Mouse (Mus musculus): ENCODE results near the gene Taf1b. TPM values are rescaled to one million over a fixed set of nuclear protein-coding genes. Genes with fewer than 3 reads are reported as not detected.
"Not testable (repeated sequence)": the region's sequence is repeated elsewhere in the genome, so short reads cannot be mapped to it uniquely, and the experiment has no call there.

Taf1b gene
- polyA plus RNA-seq (2016; fragmentation: Nextera tagmentation; extraction: Ambion mirVana), result 31.9 and 32.0 TPM in 2 replicates

- ATAC-seq (ENCODE audit: insufficient number of reproducible peaks, insufficient read depth, low FRiP score, low TSS enrichment, low read depth), result peak; percentile 88
- WGBS, result 9% methylated on average over 31 of the region's 31 CpGs
- no peaks in the 10 kb centered on the region for H3K9me3 ChIP-seq
These were observed at the start of gene Taf1b for GRCm38 (mm10) chr12:24498150-24498840. Gene Taf1b, plus strand, starts transcription at chr12:24498359.

DNA sequence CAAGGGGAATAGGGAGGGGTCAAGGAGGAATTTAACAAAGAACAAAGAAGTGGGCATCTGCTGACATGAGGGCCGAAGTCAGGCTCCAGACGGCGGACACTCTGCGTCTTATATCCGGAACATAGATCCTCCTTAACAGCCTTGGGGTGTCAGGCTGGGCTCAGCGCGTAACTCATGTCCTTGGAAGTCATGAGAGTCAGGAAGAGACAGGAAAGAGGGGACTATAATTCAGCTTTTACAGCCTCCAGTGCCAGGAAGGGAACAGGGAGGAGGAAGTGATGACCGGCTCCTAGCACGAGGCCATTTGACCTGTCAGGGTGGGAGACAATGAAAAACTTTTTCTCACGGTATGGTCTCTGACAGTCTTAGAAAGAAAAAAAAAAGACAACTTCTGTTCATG, 37.8 kb upstream of the Taf1b start:
- Histone ChIP-seq H3K4me2 (no peak overlapping the region), H3K27ac (no peak overlapping the region)
- WGBS, result 87% methylated on average over 10 of the region's 10 CpGs

More at GRCm38 (mm10) chr12:24498150-24498840, at the start of gene Taf1b:
- Histone ChIP-seq H3K4me2 (peak within 1 kb of the TSS; percentile 58), H3K27ac (peak within 1 kb of the TSS; percentile 56; the same call in 1 of the 2 replicates), H3K9ac (replicated peaks) (peak within 1 kb of the TSS; percentile 69), H3K4me3 (replicated peaks) (peak within 1 kb of the TSS; percentile 71), H3K4me1 (replicated peaks) (no peaks in the 10 kb centered on the region), H3K27me3 (no peaks in the 10 kb centered on the region), H3K36me3 (no peaks in the 10 kb centered on the region)

GRCm38 (mm10) chr12:24462121-24462520, 36.0 kb upstream of the Taf1b start:
- not testable (repeated sequence) for H3K4me1 ChIP-seq (replicated peaks); ATAC-seq (ENCODE audit: insufficient number of reproducible peaks, insufficient read depth, low FRiP score, low TSS enrichment, low read depth); H3K4me2 ChIP-seq; H3K4me3 ChIP-seq (replicated peaks); H3K27me3 ChIP-seq; H3K36me3 ChIP-seq; H3K9me3 ChIP-seq; H3K27ac ChIP-seq; H3K9ac ChIP-seq (replicated peaks)
- 34% methylated on average over 4 of the region's 4 CpGs for WGBS

More for the DNA sequence above, 37.8 kb upstream of the Taf1b start:
- no peak for ATAC-seq (ENCODE audit: insufficient number of reproducible peaks, insufficient read depth, low FRiP score, low TSS enrichment, low read depth)
- no peaks in the 10 kb centered on the region for H3K4me1 ChIP-seq (replicated peaks)
- no peaks in the 10 kb centered on the region for H3K36me3 ChIP-seq
- H3K4me3 ChIP-seq (replicated peaks), result no peak overlapping the region
- no peak overlapping the region for H3K9ac ChIP-seq (replicated peaks)
- no peaks in the 10 kb centered on the region for H3K9me3 ChIP-seq
- H3K27me3 ChIP-seq, result no peaks in the 10 kb centered on the region

- ATAC-seq (ENCODE audit: insufficient number of reproducible peaks, insufficient read depth, low FRiP score, low TSS enrichment, low read depth); H3K9ac ChIP-seq (replicated peaks); H3K27ac ChIP-seq; H3K9me3 ChIP-seq; H3K4me3 ChIP-seq (replicated peaks); H3K27me3 ChIP-seq; H3K4me1 ChIP-seq (replicated peaks); H3K4me2 ChIP-seq; H3K36me3 ChIP-seq: not testable (repeated sequence)
- 83% methylated on average over 6 of the region's 6 CpGs for WGBS
These were observed 34.7 kb upstream of the Taf1b start for GRCm38 (mm10) chr12:24463490-24463889.

DNA sequence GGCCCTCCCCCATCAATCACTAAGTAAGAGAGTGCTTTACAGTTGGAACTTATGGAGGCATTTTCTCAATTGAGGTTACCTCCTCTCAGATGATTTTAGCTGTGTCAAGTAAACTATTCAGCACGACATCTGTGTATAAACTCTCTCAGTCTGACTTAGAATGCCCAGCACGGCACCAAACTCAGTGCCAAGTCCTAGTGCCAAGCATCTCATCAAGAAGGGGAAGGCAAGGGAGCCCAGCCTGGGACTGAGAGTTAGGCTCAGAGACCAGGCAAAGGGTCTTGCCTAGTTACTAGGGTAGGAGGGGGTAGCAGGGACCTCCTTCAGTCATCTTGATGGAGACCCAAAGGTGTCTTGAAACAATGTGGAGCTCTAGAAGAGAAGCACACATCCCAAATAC, 29.2 kb upstream of the Taf1b start:
- no peaks in the 10 kb centered on the region for H3K27me3 ChIP-seq
- H3K9me3 ChIP-seq, result no peaks in the 10 kb centered on the region
- H3K9ac ChIP-seq (replicated peaks), result no peak overlapping the region
- no peak overlapping the region for H3K4me3 ChIP-seq (replicated peaks)
- WGBS, result 87% methylated on average over 2 of the region's 2 CpGs
- no peak overlapping the region for H3K27ac ChIP-seq
- no peak overlapping the region for H3K4me2 ChIP-seq
- no peaks in the 10 kb centered on the region for H3K36me3 ChIP-seq
- no peaks in the 10 kb centered on the region for H3K4me1 ChIP-seq (replicated peaks)
- no peak for ATAC-seq (ENCODE audit: insufficient number of reproducible peaks, insufficient read depth, low FRiP score, low TSS enrichment, low read depth)

DNA sequence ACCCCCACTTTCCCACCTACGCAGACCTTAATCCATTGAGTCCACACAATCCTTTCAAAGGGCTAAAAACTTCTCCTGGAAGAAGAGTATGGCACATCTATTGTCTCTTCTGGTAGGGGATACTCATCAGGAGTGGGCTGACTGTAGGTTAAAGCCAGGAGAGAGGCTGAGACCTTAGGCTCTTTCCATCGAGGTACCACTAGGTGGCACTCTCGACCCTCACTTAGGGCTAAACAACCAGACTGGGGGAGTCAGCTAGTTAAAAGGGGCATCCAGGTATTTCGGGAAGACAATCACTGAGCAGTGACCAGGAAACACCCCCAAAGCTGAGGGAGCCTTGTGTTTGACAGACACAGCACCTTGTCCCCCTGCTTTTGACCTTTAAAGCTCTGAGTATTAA, 27.2 kb upstream of the Taf1b start:
- H3K4me3 ChIP-seq (replicated peaks), result no peak overlapping the region
- no peak overlapping the region for H3K27ac ChIP-seq

DNA sequence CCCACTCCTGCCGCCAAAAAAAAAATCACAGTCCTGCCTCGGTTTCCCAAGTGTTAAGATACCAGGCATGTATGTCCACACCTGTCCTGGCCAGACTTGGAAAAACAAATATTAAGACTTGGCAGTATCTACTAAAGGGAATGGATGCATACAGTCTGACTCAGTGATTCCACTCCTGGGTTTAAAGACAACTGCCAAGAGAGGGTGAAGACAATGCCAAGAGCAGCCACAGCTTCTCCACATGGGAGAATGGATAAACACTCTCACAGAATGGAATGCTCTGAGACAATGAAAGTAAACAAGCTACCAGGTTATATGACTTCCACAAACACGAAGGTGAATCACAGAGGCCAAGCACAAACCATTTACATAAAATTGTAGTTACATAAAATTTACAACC, 24.9 kb upstream of the Taf1b start:
- Histone ChIP-seq H3K9ac (replicated peaks) (no peak overlapping the region), H3K9me3 (no peaks in the 10 kb centered on the region), H3K27ac (no peak overlapping the region), H3K4me2 (no peak overlapping the region), H3K4me3 (replicated peaks) (no peak overlapping the region), H3K4me1 (replicated peaks) (no peaks in the 10 kb centered on the region), H3K36me3 (no peaks in the 10 kb centered on the region), H3K27me3 (no peaks in the 10 kb centered on the region)
- ATAC-seq (ENCODE audit: insufficient number of reproducible peaks, insufficient read depth, low FRiP score, low TSS enrichment, low read depth), result no peak
- 71% methylated on average over 3 of the region's 3 CpGs for WGBS

More for the DNA sequence above, 27.2 kb upstream of the Taf1b start:
- no peaks in the 10 kb centered on the region for H3K9me3 ChIP-seq
- 15% methylated on average over 4 of the region's 4 CpGs for WGBS
- no peaks in the 10 kb centered on the region for H3K4me1 ChIP-seq (replicated peaks)
- no peak overlapping the region for H3K9ac ChIP-seq (replicated peaks)
- no peak for ATAC-seq (ENCODE audit: insufficient number of reproducible peaks, insufficient read depth, low FRiP score, low TSS enrichment, low read depth)
- no peaks in the 10 kb centered on the region for H3K36me3 ChIP-seq
- H3K27me3 ChIP-seq, result no peaks in the 10 kb centered on the region
- H3K4me2 ChIP-seq, result no peak overlapping the region

DNA sequence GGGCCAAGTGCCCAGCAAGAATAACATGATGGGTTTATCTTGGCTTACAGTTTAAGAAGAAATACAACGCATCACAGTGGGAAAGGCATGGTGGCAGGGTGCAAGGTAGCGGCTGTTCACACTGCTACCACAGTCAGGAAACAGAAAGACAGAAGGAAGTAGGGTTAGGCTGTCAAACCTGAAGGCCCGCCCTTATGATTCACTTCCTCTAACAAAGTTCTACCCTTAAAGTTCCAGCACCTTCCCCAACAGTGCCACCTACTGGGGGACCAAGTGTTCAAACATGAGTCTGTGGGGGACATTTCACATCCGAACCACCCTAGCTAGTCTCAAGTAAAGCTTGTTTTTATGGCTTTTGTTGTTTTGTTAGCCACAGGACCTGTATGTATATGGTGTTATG, 13.2 kb upstream of the Taf1b start:
- H3K9ac ChIP-seq (replicated peaks), result no peak overlapping the region
- no peaks in the 10 kb centered on the region for H3K4me1 ChIP-seq (replicated peaks)
- no peak overlapping the region for H3K4me2 ChIP-seq
- WGBS, result 97% methylated on average over 4 of the region's 4 CpGs
- H3K27me3 ChIP-seq, result no peaks in the 10 kb centered on the region
- no peaks in the 10 kb centered on the region for H3K36me3 ChIP-seq
- H3K9me3 ChIP-seq, result peaks cover 3% of the 10 kb centered on the region; the same call in 1 of the 2 replicates
- no peak overlapping the region for H3K4me3 ChIP-seq (replicated peaks)
- no peak overlapping the region for H3K27ac ChIP-seq
- no peak for ATAC-seq (ENCODE audit: insufficient number of reproducible peaks, insufficient read depth, low FRiP score, low TSS enrichment, low read depth)

DNA sequence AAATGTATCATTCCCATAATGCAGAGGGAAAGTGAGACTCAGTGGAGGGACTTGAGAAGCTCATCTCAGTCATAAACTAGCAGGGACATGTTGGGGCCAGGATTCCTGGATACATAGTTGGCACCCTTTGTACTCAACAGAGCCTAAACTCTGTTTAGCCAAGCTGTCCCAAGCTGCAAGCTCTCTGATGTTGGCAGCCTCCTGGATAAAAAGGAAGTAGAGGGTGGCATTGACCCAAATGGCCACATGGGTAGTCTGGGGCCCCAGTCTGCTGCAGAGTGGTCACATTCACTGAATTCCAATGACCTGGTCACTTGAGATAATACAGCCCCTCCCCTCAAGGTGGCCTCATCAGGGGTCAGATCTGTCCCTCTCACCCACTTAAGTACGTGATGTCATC, 11.3 kb upstream of the Taf1b start:
- Histone ChIP-seq H3K27me3 (no peaks in the 10 kb centered on the region), H3K9me3 (peaks cover 3% of the 10 kb centered on the region; the same call in 1 of the 2 replicates), H3K9ac (replicated peaks) (no peak overlapping the region), H3K36me3 (no peaks in the 10 kb centered on the region), H3K27ac (no peak overlapping the region), H3K4me2 (no peak overlapping the region), H3K4me3 (replicated peaks) (no peak overlapping the region), H3K4me1 (replicated peaks) (no peaks in the 10 kb centered on the region)
- ATAC-seq (ENCODE audit: insufficient number of reproducible peaks, insufficient read depth, low FRiP score, low TSS enrichment, low read depth), result no peak
- 89% methylated on average over 1 of the region's 1 CpGs for WGBS

- not testable (repeated sequence) for H3K9ac ChIP-seq (replicated peaks); ATAC-seq (ENCODE audit: insufficient number of reproducible peaks, insufficient read depth, low FRiP score, low TSS enrichment, low read depth); H3K27ac ChIP-seq; H3K9me3 ChIP-seq; H3K4me1 ChIP-seq (replicated peaks); H3K4me2 ChIP-seq; H3K4me3 ChIP-seq (replicated peaks); H3K27me3 ChIP-seq; H3K36me3 ChIP-seq
- WGBS, result 74% methylated on average over 3 of the region's 3 CpGs
These were observed 5.7 kb upstream of the Taf1b start for GRCm38 (mm10) chr12:24492507-24492906.

- no peak overlapping the region for H3K9ac ChIP-seq (replicated peaks)
- H3K4me2 ChIP-seq, result peak overlapping the region; percentile 36
- 76% methylated on average over 9 of the region's 9 CpGs for WGBS
- H3K27me3 ChIP-seq, result no peaks in the 10 kb centered on the region
- no peak for ATAC-seq (ENCODE audit: insufficient number of reproducible peaks, insufficient read depth, low FRiP score, low TSS enrichment, low read depth)
- H3K27ac ChIP-seq, result no peak overlapping the region
- H3K4me1 ChIP-seq (replicated peaks), result no peaks in the 10 kb centered on the region
- no peak overlapping the region for H3K4me3 ChIP-seq (replicated peaks)
- no peaks in the 10 kb centered on the region for H3K9me3 ChIP-seq
- no peaks in the 10 kb centered on the region for H3K36me3 ChIP-seq
These were observed 5.1 kb upstream of the Taf1b start for GRCm38 (mm10) chr12:24493011-24493410.

- no peak for ATAC-seq (ENCODE audit: insufficient number of reproducible peaks, insufficient read depth, low FRiP score, low TSS enrichment, low read depth)
- H3K36me3 ChIP-seq, result no peaks in the 10 kb centered on the region
- 60% methylated on average over 30 of the region's 30 CpGs for WGBS
- H3K9me3 ChIP-seq, result no peaks in the 10 kb centered on the region
- no peaks in the 10 kb centered on the region for H3K4me1 ChIP-seq (replicated peaks)
- H3K9ac ChIP-seq (replicated peaks), result no peak overlapping the region
- no peaks in the 10 kb centered on the region for H3K27me3 ChIP-seq
- no peak overlapping the region for H3K27ac ChIP-seq
- peak overlapping the region; percentile 36 for H3K4me2 ChIP-seq
- peak overlapping the region; percentile 17; the same call in 1 of the 2 replicates for H3K4me3 ChIP-seq (replicated peaks)
These were observed 4.7 kb upstream of the Taf1b start for GRCm38 (mm10) chr12:24493412-24493811.

Data from limb, embryonic 12.5 days (tissue).